Mouse (Mus musculus): ENCODE measurements around the gene Rrp15. TPM values are rescaled to one million over a fixed set of nuclear protein-coding genes. Genes with fewer than 3 reads are reported as not detected.

Rrp15 gene
- polyA plus RNA-seq, 1 experiment from 2014 or later: 86.3 TPM

DNA sequence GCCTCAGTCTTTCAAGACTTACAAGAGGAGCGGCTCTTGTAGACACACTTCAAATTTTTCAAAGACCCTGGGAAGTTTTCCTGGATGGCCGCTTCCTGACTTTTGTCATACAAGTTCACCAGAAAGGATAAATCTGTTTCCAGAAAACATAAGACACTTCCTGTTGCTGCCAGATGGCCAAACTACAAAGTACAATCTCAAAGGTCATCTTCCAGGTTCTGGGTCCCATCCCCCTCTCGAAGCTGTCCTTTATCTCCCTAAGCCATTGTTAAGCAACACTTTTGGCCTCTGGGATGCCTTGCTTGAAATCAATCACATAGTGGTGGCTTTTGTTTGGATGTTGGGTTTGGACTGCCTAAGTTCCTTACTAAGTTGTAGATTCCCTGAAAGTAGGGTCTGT is 65.1 kb downstream of the Rrp15 start:
- H3K4me1 ChIP-seq: peaks cover 52% of the 10 kb centered on the region
- WGBS: 73% methylated on average over 3 of the region's 3 CpGs
- H3K27me3 ChIP-seq (ENCODE audit: insufficient read depth, poor library complexity, severe bottlenecking): no peaks in the 10 kb centered on the region
- 0 out of 2 replicates have a peak, but pooled peaks cover 4% of the 10 kb centered on the region for H3K36me3 ChIP-seq
- no peak for DNase-seq (ENCODE audit: low spot score)
- H3K4me3 ChIP-seq: no peak overlapping the region
- no peaks in the 10 kb centered on the region for H3K9me3 ChIP-seq
- H3K27ac ChIP-seq: no peak overlapping the region

DNA sequence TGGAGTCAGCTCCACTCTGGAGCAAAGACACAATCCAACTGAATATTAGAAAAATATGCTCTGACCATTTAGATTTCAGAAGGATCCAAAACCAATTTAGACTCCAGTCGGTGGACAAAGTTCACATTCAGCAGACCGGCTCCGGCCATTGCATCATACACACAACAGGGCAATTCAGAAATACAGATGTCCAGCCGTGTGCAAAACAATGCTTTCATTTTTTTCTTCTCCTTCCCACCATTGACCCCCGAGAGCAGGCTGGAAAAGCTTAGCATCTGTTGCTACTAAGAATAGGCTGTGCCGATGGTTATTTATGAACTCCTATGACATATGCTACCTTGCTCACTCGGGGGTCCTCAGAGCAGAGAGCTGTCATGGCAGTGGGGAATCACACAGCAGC is 66.6 kb downstream of the Rrp15 start:
- Histone ChIP-seq H3K9me3 (no peaks in the 10 kb centered on the region), H3K4me1 (peaks cover 63% of the 10 kb centered on the region), H3K27ac (0 out of 2 replicates have a peak overlapping the region, but pooled peaks have one; percentile 1), H3K4me3 (no peak overlapping the region), H3K27me3 (ENCODE audit: insufficient read depth, poor library complexity, severe bottlenecking) (no peaks in the 10 kb centered on the region), H3K36me3 (0 out of 2 replicates have a peak, but pooled peaks cover 4% of the 10 kb centered on the region)
- WGBS: 54% methylated on average over 7 of the region's 7 CpGs
- no peak for DNase-seq (ENCODE audit: low spot score)

DNA sequence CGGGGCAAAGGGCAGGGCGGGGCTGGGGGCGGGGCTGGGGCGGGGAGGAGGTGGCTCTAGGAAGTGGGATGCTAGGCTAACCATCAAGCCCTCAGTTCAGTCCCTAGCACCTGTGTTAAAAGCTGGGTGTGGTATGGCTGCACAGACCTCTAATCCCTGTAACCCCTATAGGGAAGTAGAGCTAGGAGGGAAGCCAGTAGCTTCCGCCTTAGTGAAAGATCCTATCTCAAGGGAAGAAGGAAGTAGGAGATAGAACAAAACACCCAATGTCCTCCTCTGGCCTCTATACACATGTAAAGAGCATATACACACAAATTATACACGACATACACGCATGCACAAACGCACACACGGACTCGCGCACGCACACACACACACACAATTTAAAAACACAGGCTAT is 71.5 kb downstream of the Rrp15 start:
- peaks cover 4% of the 10 kb centered on the region; the same call in 1 of the 2 replicates for H3K36me3 ChIP-seq
- no peaks in the 10 kb centered on the region for H3K9me3 ChIP-seq
- 82% methylated on average over 12 of the region's 12 CpGs for WGBS
- H3K27ac ChIP-seq: 0 out of 2 replicates have a peak overlapping the region, but pooled peaks have one; percentile 52
- no peak for DNase-seq (ENCODE audit: low spot score)
- no peak overlapping the region for H3K4me3 ChIP-seq
- H3K27me3 ChIP-seq (ENCODE audit: insufficient read depth, poor library complexity, severe bottlenecking): no peaks in the 10 kb centered on the region
- peaks cover 60% of the 10 kb centered on the region for H3K4me1 ChIP-seq

DNA sequence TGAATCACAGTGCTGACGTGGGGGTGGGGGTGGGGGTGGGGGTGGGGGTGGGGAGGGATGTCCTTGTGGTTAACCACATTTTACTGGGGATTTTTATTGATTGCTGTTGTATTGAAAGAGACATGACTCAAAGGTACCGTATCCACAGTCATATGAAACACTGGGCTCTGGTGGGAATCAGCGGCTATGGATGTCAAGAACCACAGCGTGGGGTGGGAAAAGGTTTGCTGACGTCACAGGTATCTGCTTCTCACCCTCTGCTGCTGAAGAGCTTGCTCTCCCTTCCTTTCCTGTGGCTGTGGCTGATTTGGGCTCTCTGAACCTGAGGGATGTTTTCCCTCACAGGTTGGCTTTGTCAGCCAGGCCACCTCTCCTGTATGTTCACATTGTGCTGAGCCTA is 73.0 kb downstream of the Rrp15 start:
- no peak overlapping the region for H3K27ac ChIP-seq
- H3K27me3 ChIP-seq (ENCODE audit: insufficient read depth, poor library complexity, severe bottlenecking): no peaks in the 10 kb centered on the region
- no peak for DNase-seq (ENCODE audit: low spot score)
- H3K4me3 ChIP-seq: no peak overlapping the region
- H3K9me3 ChIP-seq: no peaks in the 10 kb centered on the region
- peaks cover 52% of the 10 kb centered on the region for H3K4me1 ChIP-seq
- 62% methylated on average over 5 of the region's 5 CpGs for WGBS
- H3K36me3 ChIP-seq: peaks cover 9% of the 10 kb centered on the region; the same call in 1 of the 2 replicates

DNA sequence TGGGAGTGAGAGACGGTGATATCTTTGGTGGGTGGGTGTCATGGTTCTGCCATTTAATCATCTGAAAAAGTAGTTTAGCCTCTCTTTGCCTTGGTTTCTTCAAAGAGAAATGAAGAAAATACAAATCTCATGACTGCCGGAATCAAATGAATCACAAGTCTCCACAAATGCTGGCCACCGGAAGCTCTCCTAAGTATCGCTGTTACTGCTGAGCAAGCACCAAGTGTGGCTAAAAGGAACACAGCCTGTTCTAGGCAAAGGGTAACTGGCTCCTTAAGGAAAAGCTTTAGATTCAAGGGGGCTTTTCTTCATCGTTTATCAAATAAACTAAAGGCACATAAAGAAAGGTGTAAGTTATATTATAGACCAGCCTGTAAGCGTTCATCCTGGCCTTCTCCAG is 73.9 kb downstream of the Rrp15 start:
- H3K9me3 ChIP-seq: no peaks in the 10 kb centered on the region
- no peak overlapping the region for H3K27ac ChIP-seq
- 86% methylated on average over 6 of the region's 6 CpGs for WGBS
- H3K4me1 ChIP-seq: peaks cover 51% of the 10 kb centered on the region
- H3K27me3 ChIP-seq (ENCODE audit: insufficient read depth, poor library complexity, severe bottlenecking): no peaks in the 10 kb centered on the region
- H3K4me3 ChIP-seq: no peak overlapping the region
- H3K36me3 ChIP-seq: peaks cover 9% of the 10 kb centered on the region; the same call in 1 of the 2 replicates
- DNase-seq (ENCODE audit: low spot score): no peak

DNA sequence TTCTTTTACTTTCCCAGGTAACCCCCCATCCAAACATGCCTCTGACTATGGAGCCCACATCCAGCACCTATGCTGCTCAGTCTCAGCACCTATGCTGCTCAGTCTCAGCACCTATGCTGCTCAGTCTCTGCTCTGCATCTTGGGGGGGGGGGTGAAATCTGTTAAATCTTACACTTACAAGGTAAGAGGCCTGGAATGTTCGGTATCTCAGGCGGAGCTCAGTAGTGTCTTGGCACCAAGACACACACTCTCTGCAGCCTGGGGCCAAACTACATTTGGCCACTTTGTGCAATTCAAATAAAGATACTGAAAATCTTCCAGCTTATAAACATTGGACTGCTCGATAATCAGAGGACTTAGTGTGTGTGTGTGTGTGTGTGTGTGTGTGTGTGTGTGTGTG is 74.5 kb downstream of the Rrp15 start:
- no peak overlapping the region for H3K4me3 ChIP-seq
- WGBS: 80% methylated on average over 3 of the region's 3 CpGs
- no peak for DNase-seq (ENCODE audit: low spot score)
- no peaks in the 10 kb centered on the region for H3K9me3 ChIP-seq
- peaks cover 49% of the 10 kb centered on the region for H3K4me1 ChIP-seq
- H3K27ac ChIP-seq: no peak overlapping the region
- H3K36me3 ChIP-seq: peaks cover 9% of the 10 kb centered on the region; the same call in 1 of the 2 replicates
- H3K27me3 ChIP-seq (ENCODE audit: insufficient read depth, poor library complexity, severe bottlenecking): no peaks in the 10 kb centered on the region

DNA sequence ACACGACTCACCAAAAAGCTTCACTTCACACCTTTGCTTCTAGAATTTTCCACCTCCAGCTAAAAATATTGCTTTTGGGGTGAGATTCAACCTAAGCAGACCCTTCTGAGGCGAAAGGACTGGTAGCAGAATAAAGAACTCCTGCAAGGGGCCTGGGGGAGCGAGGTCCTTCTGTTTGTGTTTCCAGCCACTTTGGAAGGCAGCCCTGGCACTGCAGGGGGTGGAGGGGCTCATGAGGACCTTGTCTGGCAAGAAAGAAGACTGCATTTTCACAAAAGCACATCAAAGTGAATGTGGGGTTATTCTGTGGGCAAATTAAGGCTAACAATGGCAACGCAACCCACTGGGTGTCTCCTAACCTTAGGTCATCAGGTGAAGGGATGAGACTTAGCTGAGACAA is 76.0 kb downstream of the Rrp15 start:
- Histone ChIP-seq H3K27ac (no peak overlapping the region), H3K4me1 (peaks cover 43% of the 10 kb centered on the region), H3K9me3 (no peaks in the 10 kb centered on the region), H3K27me3 (ENCODE audit: insufficient read depth, poor library complexity, severe bottlenecking) (no peaks in the 10 kb centered on the region), H3K4me3 (no peak overlapping the region), H3K36me3 (peaks cover 9% of the 10 kb centered on the region; the same call in 1 of the 2 replicates)
- 78% methylated on average over 4 of the region's 4 CpGs for WGBS
- no peak for DNase-seq (ENCODE audit: low spot score)

Other genes with a start within 250 kb of the Rrp15 start
- gene Tgfb2, start 43.4 kb downstream of the Rrp15 start, polyA plus RNA-seq (2016; fragmentation: Nextera tagmentation; extraction: Ambion mirVana): 53.7 and 69.4 TPM in 2 replicates
- 0.45 and 0.67 TPM in 2 replicates for gene D1Pas1, start 218.1 kb upstream of the Rrp15 start, polyA plus RNA-seq (2016; fragmentation: Nextera tagmentation; extraction: Ambion mirVana)

Data from heart, embryonic 10.5 days (tissue).